Mouse (Mus musculus): ENCODE measurements around the gene Cdkl3.

Gene Cdkl3

GRCm38 (mm10) chr11:52086204-52086864 is 82.3 kb downstream of the Cdkl3 start:
- CTCF ChIA-PET = no interaction called here

GRCm38 (mm10) chr11:52089291-52089690 is 85.3 kb downstream of the Cdkl3 start:
- ChIA-PET CTCF (interaction anchor here in 2 of 4 experiments (0.8 to 1.3 kb wide), 2 partner anchors 40 to 272 kb away, joined by 3 read pairs; no protein-coding TSS in a partner anchor), POLR2A (interaction anchor here in 3 of 4 experiments (0.6 to 2.1 kb wide), 13 partner anchors 9 to 468 kb away, joined by 3 to 6 read pairs (median 3); partner anchors contain the start of gene Ppp2ca (in 3 of the 3))

More at GRCm38 (mm10) chr11:52086204-52086864, 82.3 kb downstream of the Cdkl3 start:
- POLR2A ChIA-PET = no interaction called here

DNA sequence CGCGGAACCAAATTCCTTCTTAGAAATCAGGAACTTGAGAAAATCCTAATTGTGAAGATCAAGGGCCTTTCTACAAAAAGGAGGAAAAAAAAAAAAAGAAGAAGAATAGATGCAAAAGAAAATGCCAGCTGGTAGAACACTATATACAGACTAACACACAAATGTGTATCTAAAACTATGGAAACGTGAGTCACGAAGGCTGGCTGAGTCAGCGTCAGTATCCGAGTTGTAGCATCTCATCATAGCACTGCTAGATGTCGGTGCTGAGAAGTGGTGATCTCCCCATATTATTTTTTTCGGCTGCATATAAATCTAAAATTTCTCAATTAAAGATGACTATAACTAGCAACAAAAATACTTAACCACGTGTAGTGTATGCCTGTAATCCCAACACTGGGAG is 87.2 kb downstream of the Cdkl3 start:
- POLR2A ChIA-PET = interaction anchor here in 3 of 4 experiments (0.6 to 2.1 kb wide), 5 partner anchors 7 to 376 kb away, joined by 3 to 6 read pairs (median 4); partner anchors contain the start of gene Ppp2ca (in 1 of the 3)
- CTCF ChIA-PET = interaction anchor here in 1 of 4 experiments (0.6 to 1.8 kb wide), 3 partner anchors 14 to 273 kb away, joined by 3 to 6 read pairs (median 3); no protein-coding TSS in a partner anchor

DNA sequence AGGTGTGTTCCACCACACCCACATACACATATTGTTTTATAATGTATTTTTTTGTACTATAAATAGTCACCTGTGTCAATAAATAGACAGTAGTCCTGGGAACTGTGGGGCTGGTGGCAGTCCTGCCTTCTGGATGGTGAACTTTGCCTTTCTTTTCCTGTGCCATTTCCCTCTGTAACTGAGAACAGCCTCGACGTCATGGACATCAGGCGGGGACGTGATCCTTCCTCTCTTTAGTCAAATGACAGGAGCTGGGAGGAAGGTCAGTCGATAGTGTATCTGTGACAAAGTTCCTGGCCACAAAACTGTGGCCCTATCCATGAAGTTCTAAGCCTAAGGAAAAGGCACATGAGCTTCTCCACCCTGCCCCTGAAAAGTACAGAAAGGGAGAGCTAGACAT is 90.5 kb downstream of the Cdkl3 start:
- ChIA-PET CTCF (interaction anchor here in 2 of 4 experiments (0.6 to 1.3 kb wide), 2 partner anchors 129 to 271 kb away, joined by 3 read pairs; no protein-coding TSS in a partner anchor), POLR2A (interaction anchor here in 3 of 4 experiments (0.5 to 1.6 kb wide), 9 partner anchors 12 to 552 kb away, joined by 3 to 5 read pairs (median 3); partner anchors contain the start of genes 9530068E07Rik (in 1 of the 3) and Hnrnpab (in 1 of the 3))

DNA sequence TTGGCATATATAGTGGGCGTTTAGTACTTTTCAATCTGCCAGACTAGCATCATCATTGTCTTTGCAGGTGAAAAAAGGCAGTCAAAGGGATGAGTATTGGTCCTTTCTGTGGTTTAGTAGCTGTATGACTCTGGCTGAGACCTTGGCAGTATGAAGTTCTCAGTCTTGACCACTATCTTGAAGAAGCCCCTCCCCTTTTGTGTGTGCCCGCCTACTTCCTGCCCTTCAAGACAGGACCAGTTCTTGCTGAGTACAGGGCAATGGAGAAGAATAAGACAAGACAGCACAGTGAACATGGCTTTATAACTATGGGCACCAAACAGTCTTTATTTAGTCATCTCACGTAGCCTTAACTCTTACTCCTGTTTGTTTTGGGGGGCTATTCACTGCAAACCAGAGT is 93.0 kb downstream of the Cdkl3 start:
- POLR2A ChIA-PET = interaction anchor here in 2 of 4 experiments (0.6 to 3.1 kb wide), 12 partner anchors 12 to 196 kb away, joined by 3 to 17 read pairs (median 6); partner anchors contain the start of gene Cdkl3 (in 1 of the 2)
- CTCF ChIA-PET = interaction anchor here in 1 of 4 experiments (1.1 kb wide), 1 partner anchor 20 kb away, joined by 3 read pairs; no protein-coding TSS in a partner anchor

- POLR2A ChIA-PET = interaction anchor here in 3 of 4 experiments (0.6 to 3.1 kb wide), 20 partner anchors 8 to 262 kb away, joined by 3 to 17 read pairs (median 5); partner anchors contain the start of gene Cdkl3 (in 1 of the 3)
- CTCF ChIA-PET = no interaction called here
Measured at GRCm38 (mm10) chr11:52097596-52097995, 93.6 kb downstream of the Cdkl3 start.

GRCm38 (mm10) chr11:52098398-52098946 is 94.5 kb downstream of the Cdkl3 start, which contains the start of gene Ppp2ca:
Gene Ppp2ca (plus strand): TSS chr11:52098681.
- ChIA-PET CTCF (interaction anchor here in 3 of 4 experiments (0.6 to 0.9 kb wide), 4 partner anchors 31 to 153 kb away, joined by 3 to 16 read pairs (median 4); partner anchors contain the start of gene Cdkn2aipnl (in 1 of the 3)), POLR2A (interaction anchor here (0.5 to 3.1 kb wide), 47 partner anchors 8 to 1332 kb away, joined by 3 to 17 read pairs (median 5); partner anchors contain the start of genes Cdkl3 (in 2 of the 4), Vdac1 (in 2 of the 4), 0610009B22Rik (in 1 of the 4) and 9530068E07Rik (in 1 of the 4))

DNA sequence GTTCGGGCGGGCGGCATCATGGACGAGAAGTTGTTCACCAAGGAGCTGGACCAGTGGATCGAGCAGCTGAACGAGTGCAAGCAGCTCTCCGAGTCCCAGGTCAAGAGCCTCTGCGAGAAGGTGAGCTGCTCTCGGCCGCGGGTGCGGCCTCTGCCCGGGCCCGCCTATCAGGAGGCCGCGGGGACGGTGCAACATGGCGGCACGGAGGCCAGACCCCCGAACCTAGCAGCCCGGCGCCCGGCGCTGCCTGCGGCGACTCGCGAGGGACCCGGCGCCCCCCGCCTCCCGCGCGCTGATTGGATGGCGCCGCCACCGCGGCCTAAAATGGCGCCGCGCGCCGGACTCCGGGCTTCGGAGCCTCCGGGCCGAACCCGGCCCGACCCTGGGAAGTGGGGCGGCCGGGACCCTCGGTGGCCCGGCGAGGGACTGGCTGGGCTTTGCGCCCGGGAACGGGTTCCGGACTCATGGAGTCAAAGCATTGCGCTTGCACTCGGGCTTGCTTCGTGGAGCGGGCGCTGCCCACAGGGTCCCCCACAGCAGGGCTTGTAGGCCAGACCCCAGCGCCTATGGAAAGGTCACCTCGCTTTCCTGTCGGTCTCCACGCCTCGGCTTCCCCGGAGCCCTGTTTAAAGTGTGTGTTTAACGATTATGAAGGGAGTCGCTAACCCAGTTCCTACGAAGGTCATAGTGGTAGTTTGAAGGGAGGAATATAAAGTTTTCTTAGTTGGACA is 95.2 kb downstream of the Cdkl3 start:
- CTCF ChIA-PET = interaction anchor here in 3 of 4 experiments (0.6 to 0.9 kb wide), 4 partner anchors 30 to 154 kb away, joined by 3 to 16 read pairs (median 4); partner anchors contain the start of gene Cdkn2aipnl (in 1 of the 3)
- POLR2A ChIA-PET = interaction anchor here (0.6 to 3.1 kb wide), 44 partner anchors 9 to 1332 kb away, joined by 3 to 17 read pairs (median 4); partner anchors contain the start of genes Cdkl3 (in 2 of the 4), Vdac1 (in 2 of the 4), 0610009B22Rik (in 1 of the 4) and 9530068E07Rik (in 1 of the 4)

GRCm38 (mm10) chr11:52099771-52100219 is 95.8 kb downstream of the Cdkl3 start:
- ChIA-PET POLR2A (interaction anchor here in 3 of 4 experiments (0.5 to 3.1 kb wide), 10 partner anchors 8 to 411 kb away, joined by 3 to 17 read pairs (median 6); partner anchors contain the start of genes 0610009B22Rik (in 1 of the 3) and Cdkl3 (in 1 of the 3)), CTCF (no interaction called here)

GRCm38 (mm10) chr11:52102977-52103376 is 99.0 kb downstream of the Cdkl3 start:
- CTCF ChIA-PET = interaction anchor here in 2 of 4 experiments (0.9 to 1.0 kb wide), 2 partner anchors 118 to 283 kb away, joined by 3 read pairs; no protein-coding TSS in a partner anchor
- POLR2A ChIA-PET = interaction anchor here in 3 of 4 experiments (0.6 to 2.1 kb wide), 15 partner anchors 10 to 285 kb away, joined by 3 to 26 read pairs (median 4); no protein-coding TSS in a partner anchor

DNA sequence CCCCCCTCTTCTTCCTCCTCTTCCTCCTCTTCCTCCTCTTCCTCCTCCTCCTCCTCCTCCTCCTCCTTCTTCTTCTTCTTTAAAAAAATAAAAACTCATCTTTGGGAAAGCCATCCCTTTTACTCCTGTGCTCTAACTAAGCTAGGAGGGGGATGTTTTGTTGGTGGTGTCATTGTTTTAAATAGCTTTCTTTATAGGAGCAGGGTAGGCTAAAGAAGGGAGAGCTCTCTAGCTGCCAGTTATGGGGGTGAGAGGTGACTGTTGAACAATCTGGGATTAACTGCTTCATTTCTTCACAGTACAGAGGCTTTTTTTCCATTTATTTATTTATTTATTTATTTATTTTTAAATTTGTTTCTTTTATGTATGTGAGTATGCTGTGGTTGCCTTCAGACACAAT is 101.5 kb downstream of the Cdkl3 start:
- ChIA-PET CTCF (no interaction called here), POLR2A (interaction anchor here in 3 of 4 experiments (0.6 to 1.6 kb wide), 5 partner anchors 8 to 129 kb away, joined by 3 read pairs; no protein-coding TSS in a partner anchor)

- ChIA-PET CTCF (no interaction called here), POLR2A (interaction anchor here (0.6 to 1.6 kb wide), 6 partner anchors 8 to 129 kb away, joined by 3 read pairs; no protein-coding TSS in a partner anchor)
Measured at GRCm38 (mm10) chr11:52106037-52106436, 102.0 kb downstream of the Cdkl3 start.

GRCm38 (mm10) chr11:52106438-52106837 is 102.4 kb downstream of the Cdkl3 start:
- POLR2A ChIA-PET = interaction anchor here in 2 of 4 experiments (0.9 to 3.2 kb wide), 2 partner anchors 7 to 11 kb away, joined by 3 to 17 read pairs; partner anchors contain the start of gene Ppp2ca (in 1 of the 2)

GRCm38 (mm10) chr11:52108796-52109195 is 104.8 kb downstream of the Cdkl3 start:
- CTCF ChIA-PET = interaction anchor here in 1 of 4 experiments (0.6 kb wide), 1 partner anchor 1669 kb away, joined by 3 read pairs; no protein-coding TSS in a partner anchor
- POLR2A ChIA-PET = interaction anchor here in 3 of 4 experiments (0.7 to 3.2 kb wide), 11 partner anchors 9 to 304 kb away, joined by 3 to 17 read pairs (median 5); partner anchors contain the start of gene Ppp2ca (in 2 of the 3)

More at GRCm38 (mm10) chr11:52106438-52106837, 102.4 kb downstream of the Cdkl3 start:
- CTCF ChIA-PET = no interaction called here

DNA sequence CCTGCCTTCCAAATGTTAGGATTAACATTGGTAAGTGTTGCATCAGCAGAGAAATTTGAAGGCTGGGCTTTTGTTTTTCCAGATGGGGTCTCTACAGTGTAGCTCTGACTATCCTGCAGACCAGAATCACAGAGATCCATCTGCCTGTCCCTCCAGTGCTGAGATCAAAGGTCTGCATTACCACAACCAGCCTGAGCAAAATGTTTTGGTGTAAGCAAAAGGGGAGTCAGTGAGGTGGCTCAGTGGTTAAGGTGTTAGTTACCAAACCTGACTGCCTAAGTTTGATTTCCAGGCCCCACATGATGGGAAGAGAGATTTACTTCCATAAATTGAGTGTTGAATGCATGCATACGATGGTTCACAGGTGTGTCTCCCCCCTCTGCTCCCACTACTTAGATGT is 105.4 kb downstream of the Cdkl3 start:
- CTCF ChIA-PET = interaction anchor here in 1 of 4 experiments (0.6 kb wide), 2 partner anchors 20 to 1670 kb away, joined by 3 to 5 read pairs; no protein-coding TSS in a partner anchor
- POLR2A ChIA-PET = interaction anchor here in 3 of 4 experiments (0.7 to 3.2 kb wide), 9 partner anchors 8 to 304 kb away, joined by 3 to 17 read pairs (median 5); partner anchors contain the start of gene Ppp2ca (in 2 of the 3)

DNA sequence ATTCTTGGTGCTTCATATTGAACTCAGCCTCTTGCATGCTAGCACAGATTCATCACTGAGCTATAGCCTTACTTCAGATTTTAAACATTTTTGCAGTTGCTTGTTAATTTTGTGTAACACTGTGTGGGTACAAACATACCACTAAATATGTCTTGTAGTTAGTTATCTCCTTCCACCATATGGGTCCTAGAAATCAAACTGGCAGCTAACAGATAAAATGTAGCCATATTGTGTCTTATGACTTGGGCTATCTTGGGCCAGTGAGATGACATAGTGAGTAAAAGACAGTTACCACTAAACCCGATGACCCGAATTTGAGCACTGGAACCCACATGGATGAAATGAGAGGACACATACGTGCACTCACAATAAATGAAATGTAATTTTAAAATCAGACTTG is 111.5 kb downstream of the Cdkl3 start:
- POLR2A ChIA-PET = interaction anchor here in 2 of 4 experiments (1.6 to 10.4 kb wide), 4 partner anchors 12 to 485 kb away, joined by 3 to 98 read pairs (median 16); partner anchors contain the start of gene Ppp2ca (in 1 of the 2)
- CTCF ChIA-PET = interaction anchor here in 1 of 4 experiments (1.1 kb wide), 1 partner anchor 14 kb away, joined by 3 read pairs; no protein-coding TSS in a partner anchor

DNA sequence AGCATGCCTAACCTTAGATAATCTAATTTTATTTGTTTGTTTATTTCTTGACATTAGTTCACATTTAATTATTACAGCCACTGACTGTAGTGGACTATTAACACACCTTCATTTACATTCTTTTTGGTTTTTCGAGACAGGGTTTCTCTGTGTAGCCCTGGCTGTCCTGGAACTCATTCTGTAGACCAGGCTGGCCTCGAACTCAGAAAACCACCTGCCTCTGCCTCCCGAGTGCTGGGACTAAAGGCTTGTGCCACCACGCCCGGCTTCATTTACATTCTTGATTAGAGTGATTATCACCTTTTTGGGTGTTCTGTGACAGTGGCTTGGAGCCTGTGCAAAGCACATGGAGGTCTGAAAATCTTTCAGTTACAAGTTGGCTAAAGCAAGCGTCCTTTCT is 112.1 kb downstream of the Cdkl3 start:
- CTCF ChIA-PET = interaction anchor here in 1 of 4 experiments (0.6 to 1.1 kb wide), 2 partner anchors 14 to 529 kb away, joined by 3 to 4 read pairs; no protein-coding TSS in a partner anchor
- POLR2A ChIA-PET = interaction anchor here in 1 of 4 experiments (1.2 to 10.4 kb wide), 6 partner anchors 11 to 296 kb away, joined by 3 to 98 read pairs (median 8); partner anchors contain the start of gene Ppp2ca
